Mouse (Mus musculus) CH12F3 (cell line): ENCODE measurements around the gene Pnpo.

Experiments used
- in situ Hi-C: fragments of 300-500 bp; cut with MboI; formaldehyde crosslinking; loops from 2 replicates; pipeline ENCODE4 v1.14.3; 2020; ENCODE audit warnings: low sequenced_read_pairs

Pnpo gene

GRCm38 (mm10) chr11:96972906-96973305, 29.1 kb upstream of the Pnpo start:
- in situ Hi-C loops, result no loop called here

- in situ Hi-C loops, result no loop called here
Observed at GRCm38 (mm10) chr11:96970341-96970740, 26.6 kb upstream of the Pnpo start.

GRCm38 (mm10) chr11:96969746-96970145, 26.0 kb upstream of the Pnpo start:
- in situ Hi-C loops, result no loop called here

- in situ Hi-C loops, result no loop called here
Observed at GRCm38 (mm10) chr11:96969280-96969722, 25.5 kb upstream of the Pnpo start.

GRCm38 (mm10) chr11:96968476-96968875, 24.7 kb upstream of the Pnpo start:
- in situ Hi-C loops, result no loop called here

GRCm38 (mm10) chr11:96967544-96968269, 23.9 kb upstream of the Pnpo start:
- in situ Hi-C loops, result no loop called here

- in situ Hi-C loops, result no loop called here
Observed at GRCm38 (mm10) chr11:96966914-96967543, 23.2 kb upstream of the Pnpo start.

GRCm38 (mm10) chr11:96966172-96966571, 22.4 kb upstream of the Pnpo start:
- in situ Hi-C loops, result no loop called here

- in situ Hi-C loops, result loop anchor here (5.0 kb wide), 1 partner anchor 36 kb away; the partner anchor contains the start of gene Prr15l
Observed at GRCm38 (mm10) chr11:96963580-96963979, 19.8 kb upstream of the Pnpo start.

GRCm38 (mm10) chr11:96957061-96957805, 13.4 kb upstream of the Pnpo start:
- in situ Hi-C loops, result no loop called here

GRCm38 (mm10) chr11:96956009-96956724, 12.4 kb upstream of the Pnpo start:
- in situ Hi-C loops, result no loop called here

GRCm38 (mm10) chr11:96955094-96955493, 11.3 kb upstream of the Pnpo start:
- in situ Hi-C loops, result no loop called here

- in situ Hi-C loops, result no loop called here
Observed at GRCm38 (mm10) chr11:96952896-96953295, 9.1 kb upstream of the Pnpo start.

- in situ Hi-C loops, result no loop called here
Observed at GRCm38 (mm10) chr11:96952426-96952825, 8.6 kb upstream of the Pnpo start.

GRCm38 (mm10) chr11:96950767-96951166, 7.0 kb upstream of the Pnpo start:
- in situ Hi-C loops, result no loop called here

GRCm38 (mm10) chr11:96947849-96948248, 4.1 kb upstream of the Pnpo start:
- in situ Hi-C loops, result no loop called here

GRCm38 (mm10) chr11:96946498-96946897, 2.7 kb upstream of the Pnpo start:
- in situ Hi-C loops, result no loop called here

GRCm38 (mm10) chr11:96944844-96945580, 1.2 kb upstream of the Pnpo start:
- in situ Hi-C loops, result no loop called here

- in situ Hi-C loops, result no loop called here
Observed at GRCm38 (mm10) chr11:96941989-96942590, 1.7 kb downstream of the Pnpo start.
